Mouse (Mus musculus): Measurements from ENCODE around the gene Dlx3.

- TF ChIP-seq CTCF (IDR thresholded peaks at IDR 0.05; ENCODE audit: insufficient read depth, low read length) (no peak), POLR2A (IDR thresholded peaks at IDR 0.05; ENCODE audit: borderline replicate concordance, extremely low read depth, low read depth, low read length) (no peak)
Observed at GRCm38 (mm10) chr11:95085710-95086109, 34.2 kb upstream of the Dlx3 start.
